Mouse (Mus musculus) stomach, postnatal 0 days (tissue): ENCODE data around the gene Akr1b10.

Experiments used
- CTCF ChIP-seq: IDR thresholded peaks from 2 replicates; pipeline ENCODE4 v1.5.1; 2016; ENCODE audit warnings: antibody characterized with exemption, low read depth, mild to moderate bottlenecking, moderate library complexity
- EP300 ChIP-seq: optimal IDR thresholded peaks from 2 replicates; pipeline ENCODE3; 2016; ENCODE audit warnings: antibody characterized with exemption

DNA sequence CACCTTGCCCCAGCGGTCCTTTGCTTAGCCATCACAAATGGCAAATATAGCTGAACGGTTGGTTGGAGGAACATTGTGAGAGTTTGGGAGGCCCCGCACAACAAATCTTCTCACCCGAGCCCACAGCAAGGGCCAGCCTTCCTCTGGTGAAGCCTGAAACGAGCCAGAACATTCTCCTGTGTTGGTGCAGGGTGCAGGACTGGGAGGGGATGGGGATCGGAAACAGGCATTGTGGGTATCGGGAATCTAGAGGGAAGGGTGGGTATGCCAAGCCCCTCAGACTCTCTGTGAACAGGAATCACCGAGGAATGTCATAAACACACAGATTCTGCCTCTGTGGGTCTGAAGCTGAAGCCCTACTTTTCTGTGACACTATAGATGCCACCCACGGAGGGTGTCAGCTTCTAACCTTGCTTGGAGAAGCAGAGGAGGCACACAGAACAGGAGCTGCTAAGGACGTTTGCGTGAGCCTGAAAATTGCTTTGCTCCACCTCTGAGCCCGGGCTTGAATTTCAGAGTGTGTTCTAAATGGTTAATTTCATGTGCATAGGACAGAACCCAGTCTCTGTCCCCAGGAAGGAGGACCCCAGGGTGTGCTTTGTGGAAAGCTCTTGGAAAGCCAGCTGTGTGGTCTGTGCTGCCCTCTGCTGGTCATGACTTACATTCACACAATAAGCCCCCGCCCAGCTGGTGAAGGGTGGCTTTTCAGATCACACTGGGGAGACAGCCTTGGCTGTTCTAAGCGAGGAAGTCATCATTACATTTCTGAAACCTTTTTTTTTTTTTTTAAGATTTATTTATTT lies 37.7 kb upstream of the Akr1b10 start:
- TF ChIP-seq CTCF (peak; percentile 96), EP300 (no peak)
